Mouse (Mus musculus) myocyte (in vitro differentiated cells): ENCODE results near the gene Zbtb38.

Experiments used
- E2F4 ChIP-seq: IDR thresholded peaks from one replicate; pipeline ENCODE4 v1.6.1; 2011; ENCODE audit warnings: mild to moderate bottlenecking, control low read depth, moderate library complexity; ENCODE audit not compliant: insufficient read depth
- MAX ChIP-seq: IDR thresholded peaks from one replicate; pipeline ENCODE4 v1.6.1; 2011; ENCODE audit warnings: low read depth, mild to moderate bottlenecking, control low read depth
- POLR2A ChIP-seq: IDR thresholded peaks from one replicate; pipeline ENCODE4 v1.6.1; 2011; ENCODE audit warnings: low read depth, mild to moderate bottlenecking, control low read depth, moderate library complexity; ENCODE audit not compliant: insufficient read length
- POLR2AphosphoS2 ChIP-seq: IDR thresholded peaks from one replicate; pipeline ENCODE4 v1.6.1; 2011; ENCODE audit warnings: low read depth, control low read depth; ENCODE audit not compliant: insufficient read length

- TF ChIP-seq POLR2A: no peak
- TF ChIP-seq POLR2AphosphoS2: no peak
- no peak for TF ChIP-seq MAX
- no peak for TF ChIP-seq E2F4
Measured at GRCm38 (mm10) chr9:96699276-96700035, 53.2 kb downstream of the Zbtb38 start.
